Mouse (Mus musculus) myocyte (in vitro differentiated cells): ENCODE results near the gene Cables2.

Experiments used
- E2F4 ChIP-seq: IDR thresholded peaks from one replicate; pipeline ENCODE4 v1.6.1; 2011; ENCODE audit warnings: mild to moderate bottlenecking, control low read depth, moderate library complexity; ENCODE audit not compliant: insufficient read depth
- POLR2A ChIP-seq: IDR thresholded peaks from one replicate; pipeline ENCODE4 v1.6.1; 2011; ENCODE audit warnings: low read depth, mild to moderate bottlenecking, control low read depth, moderate library complexity; ENCODE audit not compliant: insufficient read length
- TCF3 ChIP-seq: IDR thresholded peaks from one replicate; pipeline ENCODE4 v1.6.1; 2011; ENCODE audit warnings: low read depth, control low read depth; ENCODE audit not compliant: insufficient read length

GRCm38 (mm10) chr2:180306009-180306408 is 32.7 kb upstream of the Cables2 start:
- TF ChIP-seq POLR2A (no peak), E2F4 (no peak), TCF3 (no peak)
